Mouse (Mus musculus): Measurements from ENCODE around the gene Hps4. TPM values are rescaled to one million over a fixed set of nuclear protein-coding genes. Genes with fewer than 3 reads are reported as not detected.

The Hps4 gene
- total RNA-seq, 2 experiments from 2014 or later, result 30.0 to 32.7 TPM

DNA sequence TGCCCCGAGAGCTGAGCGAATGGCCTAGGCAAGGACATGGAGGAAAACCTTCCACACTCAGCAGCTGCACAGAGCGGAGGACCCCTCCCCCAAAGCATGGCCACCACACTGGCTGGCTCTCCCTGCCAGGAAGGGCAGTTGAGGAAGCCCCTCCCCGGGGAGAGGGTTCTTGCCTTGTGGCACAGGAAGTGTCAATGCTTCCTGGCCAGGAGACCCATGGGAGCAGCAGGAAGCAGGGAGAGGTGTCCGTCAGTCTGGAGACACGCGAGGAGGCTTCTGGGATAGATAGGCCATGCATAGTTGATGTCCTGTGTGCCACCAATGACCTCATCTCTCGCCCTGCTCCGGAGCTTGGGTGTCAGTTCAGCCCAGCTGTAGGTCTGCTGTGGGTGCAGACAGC, 13.4 kb downstream of the Hps4 start:
- intact Hi-C loops (cut with DNase I), result no loop called here
- no peak for DNase-seq (ENCODE audit: low spot score in 2 of 2)

DNA sequence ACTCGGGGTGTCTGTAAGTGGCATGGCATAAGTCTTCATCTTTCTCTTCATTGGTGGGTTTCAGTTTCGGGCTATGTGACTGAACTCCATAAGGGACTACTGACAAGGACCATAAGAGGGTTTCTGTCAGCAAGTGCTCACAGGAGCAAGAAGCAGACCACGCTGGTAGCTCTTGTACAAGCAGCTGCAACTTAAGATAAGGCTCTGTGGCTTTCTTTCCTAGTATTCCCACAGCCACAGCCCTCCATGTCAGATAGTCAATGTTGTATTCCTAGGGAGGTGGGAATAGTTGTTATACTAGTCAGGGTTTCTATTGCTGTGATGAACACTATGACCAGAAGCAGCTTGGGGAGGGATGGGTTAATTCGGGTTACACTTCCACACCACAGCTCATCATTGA, 16.6 kb downstream of the Hps4 start:
- no peak for DNase-seq (ENCODE audit: low spot score in 2 of 2)
- intact Hi-C loops (cut with DNase I), result no loop called here

DNA sequence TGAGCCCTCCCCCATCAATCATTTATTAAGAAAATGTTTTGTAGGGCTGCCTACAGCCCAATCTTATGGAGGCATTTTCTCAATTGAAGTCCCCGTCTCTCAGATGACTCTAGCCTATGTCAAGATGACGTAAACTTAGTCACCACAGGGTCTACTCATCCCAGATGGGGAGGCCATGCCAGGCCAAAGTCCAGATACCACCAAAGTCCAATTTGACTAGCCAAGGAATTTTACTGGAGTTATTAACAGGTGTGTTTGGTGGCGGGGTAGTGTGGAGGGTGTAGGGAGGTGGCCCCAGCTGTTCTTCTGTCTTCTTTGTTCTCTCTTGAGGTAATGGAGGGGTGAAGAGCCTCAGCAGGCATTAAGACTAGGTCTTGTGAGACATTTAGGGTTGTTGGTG, 17.2 kb downstream of the Hps4 start:
- intact Hi-C loops (cut with DNase I), result no loop called here
- DNase-seq (ENCODE audit: low spot score in 2 of 2), result no peak

DNA sequence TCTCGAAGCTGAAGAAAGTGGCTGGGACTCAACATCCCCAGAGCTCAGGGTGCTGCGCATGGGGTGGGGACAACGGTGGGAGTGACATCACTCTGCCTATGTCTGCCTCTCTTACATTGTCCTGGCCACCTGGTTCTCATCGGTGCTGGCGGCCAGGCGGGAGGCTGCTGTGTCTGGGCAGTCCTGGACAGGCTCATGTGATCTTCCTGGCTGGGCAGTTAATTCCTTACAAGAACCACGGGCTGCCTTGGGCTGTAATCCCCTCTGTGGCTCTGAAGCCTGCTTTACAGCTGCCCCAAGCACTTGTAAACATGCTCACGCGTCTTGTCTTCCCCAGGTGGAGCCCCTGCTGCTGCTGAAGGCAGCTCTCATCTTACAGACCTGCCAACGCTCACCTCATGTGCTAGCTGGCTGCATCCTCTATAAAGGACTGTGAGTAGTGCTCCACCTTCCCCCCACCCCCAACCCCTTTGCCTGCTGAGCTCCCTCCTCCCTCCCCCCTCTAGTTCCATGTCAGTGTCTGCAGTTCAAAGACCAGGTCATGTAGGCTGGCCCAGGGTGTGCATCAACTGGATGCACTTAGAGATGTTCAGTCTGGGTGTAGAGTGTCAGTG, 21.4 kb downstream of the Hps4 start:
- no peak for DNase-seq (ENCODE audit: low spot score in 2 of 2)
- intact Hi-C loops (cut with DNase I), result no loop called here

DNA sequence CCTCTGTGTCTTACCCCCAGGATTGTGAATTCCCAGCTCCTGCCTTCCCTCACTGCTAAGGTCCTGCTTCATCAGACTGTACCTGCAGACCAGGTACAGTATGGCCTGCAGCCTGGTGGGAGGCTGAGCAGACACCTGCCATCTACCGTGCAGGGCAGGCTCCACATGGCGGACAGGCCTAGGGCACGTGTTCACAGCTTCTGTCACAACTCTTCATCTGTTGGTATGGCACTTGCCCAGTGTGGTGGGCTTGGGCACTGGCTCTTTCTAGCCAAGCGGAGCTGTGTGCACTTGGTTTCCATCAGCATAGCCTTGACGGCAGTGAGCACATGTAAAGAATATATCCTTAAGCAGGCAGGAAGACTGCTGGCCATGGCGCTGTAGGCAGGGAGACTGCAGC, 24.0 kb downstream of the Hps4 start:
- DNase-seq (ENCODE audit: low spot score in 2 of 2), result no peak
- intact Hi-C loops (cut with DNase I), result no loop called here

DNA sequence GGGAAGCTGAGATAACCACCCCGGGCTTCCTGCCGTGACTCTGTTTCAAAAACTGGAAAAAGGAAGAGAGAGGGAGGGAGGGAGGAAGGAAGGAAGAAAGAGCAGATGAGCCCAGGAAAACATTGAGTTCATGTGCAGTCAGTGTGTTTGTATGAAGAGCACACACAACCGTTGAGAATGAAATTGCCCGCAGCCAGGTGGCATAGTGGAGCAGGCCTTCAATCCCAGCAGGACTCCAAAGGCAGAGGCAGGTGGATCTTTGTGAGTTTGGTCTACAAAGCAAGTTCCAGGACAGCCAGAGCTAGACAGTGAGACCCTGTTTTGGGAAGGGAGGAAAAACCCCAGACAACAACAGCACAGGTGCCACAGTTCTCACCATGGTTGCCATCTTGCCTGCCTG, 24.5 kb downstream of the Hps4 start:
- intact Hi-C loops (cut with DNase I), result no loop called here
- no peak for DNase-seq (ENCODE audit: low spot score in 2 of 2)

DNA sequence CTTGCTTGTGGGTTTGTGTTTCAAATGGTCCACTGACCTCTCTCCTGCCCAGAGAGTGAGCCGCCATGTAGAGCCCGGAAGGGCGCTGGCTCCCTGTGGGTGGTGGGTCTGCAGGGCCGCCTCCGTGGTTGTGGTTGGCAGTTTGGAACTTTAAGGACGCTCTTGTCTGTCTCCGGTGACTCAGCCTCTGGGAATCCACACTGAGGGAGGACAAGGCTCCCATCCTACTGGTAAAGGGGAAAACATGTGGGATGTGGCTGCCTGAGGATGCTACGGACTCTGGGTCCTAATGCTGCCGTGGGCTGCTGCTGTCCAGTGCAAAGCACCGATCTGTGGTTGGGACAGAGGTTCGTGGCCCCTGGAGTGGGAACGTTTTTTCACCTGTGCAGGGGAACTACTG, 25.0 kb downstream of the Hps4 start:
- intact Hi-C loops (cut with DNase I), result no loop called here
- DNase-seq (ENCODE audit: low spot score in 2 of 2), result no peak

DNA sequence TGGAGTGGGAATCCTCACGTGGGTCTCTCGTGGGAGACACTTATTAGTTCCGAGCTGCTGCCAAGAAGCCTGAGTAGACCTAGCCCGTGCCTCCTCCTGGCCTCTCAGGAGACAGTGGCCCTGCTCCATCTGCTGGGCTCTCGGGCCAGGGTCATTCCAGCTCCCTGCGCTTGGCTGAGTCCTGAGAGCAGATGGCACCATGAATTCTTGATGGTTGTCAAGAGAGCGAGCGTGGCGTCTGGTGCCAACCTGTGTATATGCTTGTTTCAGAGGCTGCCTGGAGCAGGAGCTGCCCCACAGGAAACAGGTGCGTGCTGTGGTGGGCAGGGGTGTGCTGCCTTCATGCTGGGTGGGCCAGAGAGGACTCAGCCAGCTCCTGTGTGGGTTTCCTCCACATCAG, 25.8 kb downstream of the Hps4 start:
- DNase-seq (ENCODE audit: low spot score in 2 of 2), result no peak
- intact Hi-C loops (cut with DNase I), result no loop called here

DNA sequence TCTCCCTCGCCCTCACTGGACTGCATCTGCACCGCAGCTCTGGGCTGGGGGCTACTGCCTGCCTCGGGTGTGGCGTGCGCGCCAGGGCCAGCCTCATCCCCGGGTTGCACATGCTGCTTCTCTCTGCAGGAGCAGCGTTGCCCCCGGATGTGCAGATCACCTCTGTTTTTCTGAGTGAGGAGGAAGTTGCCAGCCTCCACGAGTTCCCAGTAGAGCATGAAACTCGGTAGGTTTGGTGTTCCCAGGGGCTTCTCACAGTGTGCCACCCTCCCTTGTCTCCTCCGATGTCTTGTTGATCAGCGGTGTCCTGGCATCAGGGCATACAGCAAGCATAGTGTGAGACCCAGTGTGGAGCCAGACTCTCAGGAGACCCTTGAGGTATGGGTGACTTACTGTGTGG, 26.4 kb downstream of the Hps4 start:
- intact Hi-C loops (cut with DNase I), result no loop called here
- no peak for DNase-seq (ENCODE audit: low spot score in 2 of 2)

DNA sequence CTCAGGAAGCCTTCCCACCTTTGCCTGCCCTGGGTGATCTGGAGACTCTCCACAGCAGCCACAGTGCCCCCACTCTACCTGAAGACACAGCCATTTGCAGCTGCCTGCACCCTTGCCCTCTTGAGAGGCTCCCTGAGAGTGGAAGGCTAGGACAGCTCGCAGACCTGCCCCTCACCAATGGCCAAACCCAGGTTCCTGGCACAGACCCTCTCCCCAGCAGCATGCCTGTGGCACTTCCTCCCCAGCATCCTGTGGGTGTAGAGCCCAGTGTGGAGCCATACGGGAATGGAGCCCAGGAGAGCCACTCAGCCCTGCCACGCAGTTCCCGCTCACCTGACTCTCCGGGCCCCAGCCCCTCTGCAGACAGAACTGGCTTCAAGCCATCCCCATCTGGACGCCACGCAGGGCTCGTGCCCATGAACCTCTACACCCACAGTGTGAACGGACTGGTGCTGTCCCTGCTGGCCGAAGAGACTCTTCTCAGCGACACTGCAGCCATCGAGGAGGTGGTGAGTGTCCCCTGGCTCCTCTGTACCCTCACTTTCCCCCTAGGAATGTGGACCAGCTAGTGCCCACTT, 27.4 kb downstream of the Hps4 start:
- intact Hi-C loops (cut with DNase I), result no loop called here
- no peak for DNase-seq (ENCODE audit: low spot score in 2 of 2)

DNA sequence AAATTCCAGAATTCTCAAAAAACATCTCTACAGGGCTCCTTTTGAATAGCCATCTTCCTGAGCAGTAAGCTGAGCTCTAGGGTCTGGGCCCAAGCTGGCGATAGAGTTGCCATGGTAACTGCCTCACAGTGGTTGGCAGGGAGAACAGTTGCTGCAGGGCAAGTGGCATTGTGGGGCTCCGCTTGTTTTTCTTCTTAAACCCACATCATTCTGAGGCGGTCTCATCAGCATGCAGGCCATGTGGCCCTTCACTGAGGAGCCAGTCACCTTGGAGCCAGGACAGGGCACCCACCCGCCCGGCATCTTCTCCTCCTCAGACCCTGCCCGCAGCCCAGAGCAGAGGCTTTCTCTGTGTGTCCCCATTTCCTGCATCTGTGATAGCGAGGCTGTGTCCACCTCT, 29.1 kb downstream of the Hps4 start:
- intact Hi-C loops (cut with DNase I), result no loop called here
- DNase-seq (ENCODE audit: low spot score in 2 of 2), result peak; percentile 76 to 86

DNA sequence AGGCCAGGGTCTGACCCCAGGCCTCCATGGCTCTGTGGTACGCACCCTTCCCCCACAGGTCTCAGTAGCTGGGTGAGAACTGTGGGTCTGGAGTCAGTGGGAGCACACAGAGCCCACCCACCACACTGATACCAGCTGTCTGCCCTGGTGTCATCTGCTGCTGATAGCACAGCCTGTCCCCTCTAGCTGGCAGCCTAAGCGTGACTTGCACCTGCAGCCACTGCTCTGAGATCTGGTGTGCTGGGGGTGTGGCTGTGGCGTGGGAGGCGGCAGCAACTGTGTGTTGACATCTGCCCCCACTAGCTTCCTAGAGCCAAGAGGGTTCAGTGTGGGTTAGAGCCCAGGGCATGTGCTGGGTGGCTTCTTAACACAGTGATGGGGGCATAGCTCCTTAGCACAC, 33.2 kb downstream of the Hps4 start:
- intact Hi-C loops (cut with DNase I), result no loop called here
- DNase-seq (ENCODE audit: low spot score in 2 of 2), result no peak

DNA sequence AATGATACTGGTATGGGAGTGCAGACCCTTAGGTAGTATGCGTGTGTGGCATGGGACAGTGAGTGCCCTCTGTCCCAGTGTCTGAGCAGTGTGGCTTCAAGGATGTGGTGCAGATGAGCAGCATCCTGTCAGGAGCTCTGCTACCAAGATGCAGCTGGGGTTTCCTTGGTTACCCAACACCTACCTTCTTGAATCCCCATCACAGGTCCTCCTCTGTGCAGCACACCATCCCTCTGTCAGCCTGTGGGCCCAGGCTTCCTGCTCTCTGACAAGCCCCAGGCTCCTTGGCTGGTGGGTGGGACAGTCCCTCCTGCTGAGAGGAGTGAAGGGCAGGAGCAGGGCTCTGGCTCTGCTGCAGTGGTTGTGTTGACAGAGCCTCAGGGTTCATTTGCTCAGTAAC, 34.5 kb downstream of the Hps4 start:
- intact Hi-C loops (cut with DNase I), result no loop called here
- DNase-seq (ENCODE audit: low spot score in 2 of 2), result no peak

DNA sequence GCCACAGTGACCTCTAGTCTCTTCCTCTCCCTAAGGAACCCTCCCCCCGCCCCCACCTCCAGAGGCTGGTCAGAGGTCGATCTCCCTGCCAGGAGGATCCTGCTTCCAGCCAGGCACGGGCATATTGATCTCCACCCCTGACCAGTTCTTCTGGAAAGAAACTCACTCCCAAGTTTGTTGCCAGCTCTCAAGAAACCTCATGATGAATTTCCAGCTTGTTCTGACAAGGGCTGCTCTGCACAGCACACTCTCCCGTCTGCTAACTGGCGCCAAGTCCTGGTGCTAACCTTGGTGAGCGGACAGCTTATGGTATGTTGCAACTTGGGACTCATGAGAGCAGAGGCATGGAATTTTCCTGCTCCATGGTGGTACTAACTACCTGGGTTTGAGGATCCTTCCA, 35.8 kb downstream of the Hps4 start:
- no peak for DNase-seq (ENCODE audit: low spot score in 2 of 2)
- intact Hi-C loops (cut with DNase I), result no loop called here

DNA sequence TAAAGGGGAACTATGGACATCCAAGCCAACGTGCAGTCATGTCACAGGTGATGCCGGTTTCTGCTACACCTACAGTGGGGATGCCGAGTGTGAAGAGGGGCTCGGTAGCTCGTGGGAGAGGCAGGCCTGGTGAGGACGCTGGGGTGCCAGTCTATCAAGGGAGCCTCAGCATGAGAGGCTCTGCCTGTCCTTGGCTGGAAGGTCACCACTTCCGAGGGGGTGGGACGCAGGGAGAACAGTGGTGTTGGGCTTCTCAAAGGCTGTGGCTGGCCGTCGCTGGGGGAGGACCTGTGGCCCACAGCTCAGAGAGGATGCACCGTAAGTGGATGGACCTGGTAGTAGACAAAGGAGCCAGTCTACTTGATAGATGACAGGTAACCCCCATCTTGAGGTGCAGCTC, 38.3 kb downstream of the Hps4 start:
- intact Hi-C loops (cut with DNase I), result loop anchor here (5.0 kb wide), 1 partner anchor 41 kb away; no protein-coding TSS in a partner anchor
- DNase-seq (ENCODE audit: low spot score in 2 of 2), result no peak

DNA sequence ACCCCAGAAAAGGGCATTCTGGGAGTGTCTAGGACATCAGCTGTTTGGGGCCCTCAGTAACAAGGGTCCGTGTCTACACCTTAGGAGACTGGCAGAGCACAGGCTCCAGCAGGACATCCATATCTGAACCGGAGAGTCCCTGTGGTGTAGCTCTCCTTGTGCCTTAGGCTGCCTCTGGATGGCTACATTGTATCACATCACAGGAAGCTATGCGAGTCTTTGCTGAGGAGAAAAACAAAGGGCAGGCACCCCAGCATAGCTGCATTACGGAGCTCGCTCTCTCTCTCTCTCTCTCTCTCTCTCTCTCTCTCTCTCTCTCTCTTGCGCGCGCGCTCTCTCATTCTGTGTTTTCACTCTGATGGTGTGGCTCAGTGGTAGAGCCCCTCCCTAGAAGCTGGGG, 39.2 kb downstream of the Hps4 start:
- intact Hi-C loops (cut with DNase I), result loop anchor here (5.0 kb wide), 1 partner anchor 40 kb away; no protein-coding TSS in a partner anchor
- DNase-seq (ENCODE audit: low spot score in 2 of 2), result no peak

DNA sequence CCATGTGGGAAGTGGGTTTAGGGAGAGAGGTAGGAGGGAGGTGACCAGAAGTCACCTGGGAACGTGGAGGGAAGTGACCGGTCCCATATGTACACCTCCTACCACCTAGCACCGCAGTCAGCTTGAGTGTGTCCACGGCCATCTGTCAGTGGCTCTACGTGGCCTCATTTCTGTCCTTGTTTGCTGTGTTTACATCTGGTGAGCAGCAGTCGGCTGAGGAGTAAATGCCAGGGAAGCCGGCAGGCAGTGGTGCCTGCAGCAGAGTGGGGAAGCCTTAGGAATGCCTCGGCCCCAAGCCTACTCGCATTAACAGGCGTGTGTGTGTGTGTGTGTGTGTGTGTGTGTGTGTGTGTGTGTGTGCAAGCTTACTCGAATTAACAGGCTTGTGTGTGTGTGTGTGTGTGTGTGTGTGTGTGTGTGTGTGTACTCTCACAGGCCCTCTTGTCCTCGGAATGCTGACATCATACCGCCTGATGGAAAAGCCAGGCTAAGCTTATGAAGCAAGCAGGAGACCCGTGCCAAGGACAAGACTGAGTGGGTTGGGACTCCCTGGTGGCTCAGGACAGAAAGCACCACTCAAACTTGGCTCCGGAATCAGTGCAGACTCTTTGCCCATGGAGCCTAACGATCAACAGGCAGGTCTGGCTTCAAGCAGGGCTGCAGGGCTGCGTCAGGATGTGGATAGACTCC, 39.9 kb downstream of the Hps4 start:
- intact Hi-C loops (cut with DNase I), result loop anchor here (5.0 kb wide), 1 partner anchor 40 kb away; no protein-coding TSS in a partner anchor
- peak; percentile 56 to 86 for DNase-seq (ENCODE audit: low spot score in 2 of 2)

DNA sequence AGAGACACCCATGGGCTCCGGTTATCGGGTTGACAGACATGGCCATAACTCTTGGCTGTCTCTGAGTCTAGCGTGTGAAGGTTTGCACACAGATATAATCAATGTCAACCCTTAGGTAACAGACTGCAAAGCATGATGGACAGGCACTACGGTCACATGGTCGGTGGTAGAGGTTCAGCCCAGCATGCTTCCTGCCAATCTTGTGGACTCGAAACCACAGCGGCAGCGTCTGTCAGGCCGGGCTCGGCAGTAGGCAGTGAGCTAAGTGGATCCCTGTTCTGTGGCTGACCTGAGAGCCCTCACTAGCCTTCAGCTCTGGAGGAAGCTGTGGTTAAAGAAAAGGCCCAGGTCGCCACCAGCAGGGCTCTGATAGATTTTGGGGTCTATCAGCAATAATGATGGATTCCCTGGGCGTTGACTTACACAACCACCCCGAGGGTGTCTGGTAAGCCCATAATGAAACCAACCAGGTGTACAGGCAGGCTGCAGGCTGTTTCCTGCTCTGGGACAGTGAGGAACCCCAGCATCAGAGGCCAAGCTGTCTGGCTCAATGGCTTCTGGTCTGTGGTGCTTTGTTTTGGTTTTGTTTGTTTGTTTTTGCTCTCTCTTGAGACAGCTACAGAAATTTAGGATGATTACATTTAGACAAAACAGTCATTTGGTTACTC, 42.1 kb downstream of the Hps4 start:
- DNase-seq (ENCODE audit: low spot score in 2 of 2), result no peak

DNA sequence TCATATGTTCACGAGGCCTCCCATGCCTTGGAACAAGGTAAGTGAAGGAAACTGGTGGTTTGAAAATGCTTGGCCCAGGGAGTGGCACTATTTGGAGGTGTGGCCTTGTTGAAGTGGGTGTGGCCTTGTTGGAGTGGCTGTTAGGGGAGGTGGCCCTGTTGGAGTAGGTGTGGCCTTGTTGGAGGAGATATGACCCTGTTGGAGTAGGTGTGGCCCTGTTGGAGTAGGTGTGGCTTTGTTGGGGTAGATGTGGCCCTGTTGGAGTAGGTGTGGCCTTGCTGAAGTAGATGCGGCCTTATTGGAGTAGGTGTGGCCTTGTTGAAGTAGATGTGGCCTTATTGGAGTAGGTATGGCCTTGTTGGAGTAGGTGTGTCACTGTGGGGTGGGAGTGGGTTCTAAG, 43.1 kb downstream of the Hps4 start:
- intact Hi-C loops (cut with DNase I), result no loop called here
- DNase-seq (ENCODE audit: low spot score in 2 of 2), result no peak

More for the DNA sequence above, 42.1 kb downstream of the Hps4 start:
- intact Hi-C loops (cut with DNase I), result loop anchor here (5.0 kb wide), 1 partner anchor 37 kb away; no protein-coding TSS in a partner anchor

DNA sequence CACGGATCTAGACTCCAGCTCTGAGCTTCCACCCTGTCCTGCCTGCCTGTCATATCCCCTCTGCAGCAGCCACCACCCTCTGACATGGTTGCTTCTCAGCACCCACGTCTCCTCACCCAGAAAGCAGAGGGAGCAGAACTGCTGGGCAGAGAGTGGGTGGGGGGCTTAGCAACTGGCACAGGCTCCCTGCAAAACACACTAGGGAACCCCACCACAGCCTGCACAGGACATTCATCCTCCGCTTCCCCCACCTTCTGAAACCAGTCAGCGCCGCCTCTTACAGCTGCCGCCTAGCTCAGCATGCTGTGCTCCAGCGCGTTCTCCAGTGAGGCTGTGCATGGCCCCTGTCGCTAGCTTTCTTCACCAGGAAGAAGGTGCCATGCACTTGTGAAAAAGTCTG, 46.5 kb downstream of the Hps4 start:
- intact Hi-C loops (cut with DNase I), result no loop called here
- peak; percentile 58 to 75 for DNase-seq (ENCODE audit: low spot score in 2 of 2)

All from left cerebral cortex, postnatal 14 days (tissue).